Comparison of ENCODE assay signal across 16 mouse cellular contexts in genomic region chr2:166685824-166686223, GRCm38 (mm10).
"Had no signal": no experiment of that assay in that cellular context is flagged by ENCODE, and none has a peak within 500 bp of the region (broad histone marks: within the 10 kb centered on the region; RNA-seq: fewer than 3 reads in every experiment).

No protein-coding gene starts in this region.

- H3K4me1 ChIP-seq: lung, embryonic 15.5 days had no signal

- H3K9me3 ChIP-seq: limb, embryonic 12.5 days; liver, embryonic 13.5 days; lung, embryonic 15.5 days; midbrain, embryonic 13.5 days; neural tube, embryonic 12.5 days; stomach, embryonic 15.5 days had no signal

- H3K27ac ChIP-seq: kidney, postnatal 0 days; liver, embryonic 13.5 days; lung, embryonic 15.5 days; midbrain, embryonic 13.5 days; neural tube, embryonic 12.5 days; stomach, embryonic 15.5 days had no signal

- DNase-seq: kidney, adult 9 months; kidney, postnatal 36 days; layer of hippocampus, adult 9-11 months; liver; liver, embryonic 13.5 days; liver, postnatal 0 days; retina, postnatal 1 day; thymus, adult 2 months; thymus, postnatal 25 days had no signal

- H3K4me2 ChIP-seq: limb, embryonic 12.5 days; liver, embryonic 13.5 days; lung, embryonic 15.5 days; midbrain, embryonic 13.5 days; neural tube, embryonic 12.5 days; stomach, embryonic 15.5 days had no signal

- H3K27me3 ChIP-seq: limb, embryonic 12.5 days; lung, embryonic 15.5 days; midbrain, embryonic 13.5 days; neural tube, embryonic 12.5 days; stomach, embryonic 15.5 days had no signal

- H3K36me3 ChIP-seq: limb, embryonic 12.5 days; liver, embryonic 13.5 days; lung, embryonic 15.5 days; midbrain, embryonic 13.5 days; neural tube, embryonic 12.5 days; stomach, embryonic 15.5 days had no signal

- H3K4me3 ChIP-seq: limb, embryonic 12.5 days; liver, embryonic 13.5 days; lung, embryonic 15.5 days; midbrain, embryonic 13.5 days; myocyte; neural tube, embryonic 12.5 days; stomach, embryonic 15.5 days had no signal

- H3K9ac ChIP-seq: liver, embryonic 13.5 days; liver, postnatal 0 days; lung, embryonic 15.5 days; midbrain, embryonic 13.5 days; neural tube, embryonic 12.5 days; stomach, embryonic 15.5 days had no signal

- ATAC-seq: liver, postnatal 0 days; midbrain, embryonic 13.5 days had no signal
